Mouse (Mus musculus): ENCODE measurements around the gene Rae1.

The Rae1 gene

DNA sequence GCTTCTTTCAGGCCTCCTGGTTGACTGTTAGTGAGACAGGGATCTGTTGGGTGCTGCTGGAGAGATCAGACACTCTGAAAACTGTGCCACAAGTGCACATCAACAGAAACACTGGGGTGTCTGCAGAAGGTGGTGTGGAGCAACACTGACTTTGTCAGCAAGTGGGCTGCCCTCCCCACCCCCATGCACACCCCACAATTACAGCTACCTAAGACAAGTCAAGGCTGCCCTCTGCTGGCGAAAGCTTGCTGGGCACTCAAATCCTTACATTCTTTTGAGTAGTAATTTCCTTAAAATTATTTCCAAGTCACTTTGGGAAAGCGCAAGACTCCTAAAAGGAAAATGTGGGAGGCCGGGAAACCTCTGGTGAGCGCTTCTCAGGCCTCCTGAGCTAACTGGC lies 3.7 kb upstream of the Rae1 start:
- DNase-seq (ENCODE audit: low spot score in 2 of 2), result peak in 1 of 2 experiments; percentile 73

GRCm38 (mm10) chr2:172997748-172998147 lies 2.2 kb upstream of the Rae1 start:
- DNase-seq (ENCODE audit: low spot score in 2 of 2), result no peak

DNA sequence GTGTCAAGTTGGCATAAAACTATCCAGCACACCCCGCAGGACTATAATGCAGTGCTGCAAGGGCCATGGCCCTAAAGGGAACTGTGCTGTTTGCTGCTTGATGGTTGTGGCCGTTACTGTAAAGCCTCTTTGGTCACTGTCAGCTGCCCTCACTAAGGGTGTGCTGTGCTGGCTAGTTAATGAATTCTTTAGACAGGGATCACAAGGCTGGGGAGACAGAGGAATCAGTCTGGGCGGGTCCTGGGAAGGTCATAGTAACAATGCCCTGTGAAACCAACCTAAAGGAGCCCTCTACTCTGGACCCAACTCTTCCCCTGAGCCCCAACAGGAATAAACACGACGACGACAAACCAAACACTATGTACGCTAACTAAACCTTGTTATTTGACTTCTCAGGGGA lies 1.4 kb upstream of the Rae1 start:
- DNase-seq (ENCODE audit: low spot score in 2 of 2), result no peak

DNA sequence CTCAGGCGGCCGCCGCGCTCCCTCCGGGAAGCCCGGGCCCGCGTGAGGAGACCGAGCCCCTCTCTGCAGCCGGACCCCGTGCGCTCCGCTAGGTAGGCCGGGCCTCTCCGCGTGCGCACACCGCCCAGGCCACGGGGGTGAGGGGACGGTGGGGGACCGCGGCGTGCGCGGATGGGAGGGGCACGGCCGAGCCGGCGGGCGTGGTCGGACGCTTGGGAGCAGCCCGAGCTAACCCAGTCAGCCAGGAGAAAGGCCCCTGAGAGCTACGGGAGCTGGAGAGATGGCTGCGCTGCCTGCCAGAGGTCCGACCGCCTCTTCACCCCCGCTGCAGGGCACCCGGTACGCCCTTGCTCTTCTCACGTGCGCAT lies 352 bp downstream of the Rae1 start:
- DNase-seq (ENCODE audit: low spot score in 2 of 2), result no peak

DNA sequence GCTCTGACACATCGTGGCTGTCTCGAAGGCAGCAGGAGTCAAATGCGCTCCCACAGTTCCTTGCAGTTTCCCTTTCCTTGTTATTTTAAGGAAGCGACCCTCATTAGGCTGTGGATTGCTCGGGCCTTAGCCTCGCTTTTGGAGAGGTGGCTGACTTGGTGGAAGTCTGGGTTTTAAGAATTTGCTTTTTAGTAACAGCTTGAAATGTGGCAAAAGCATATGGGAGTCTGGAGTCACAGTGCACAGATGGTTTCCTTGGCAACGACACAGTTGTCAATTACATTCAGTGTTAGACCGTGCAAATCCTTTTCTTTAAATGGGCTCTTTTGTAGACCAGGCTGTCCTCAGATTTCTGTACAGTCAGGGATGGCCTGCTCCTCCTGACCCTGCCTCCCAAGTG lies 1.0 kb downstream of the Rae1 start:
- DNase-seq (ENCODE audit: low spot score in 2 of 2), result no peak

- DNase-seq (ENCODE audit: low spot score in 2 of 2), result no peak
Observed at GRCm38 (mm10) chr2:173003737-173004136, 3.8 kb downstream of the Rae1 start.

DNA sequence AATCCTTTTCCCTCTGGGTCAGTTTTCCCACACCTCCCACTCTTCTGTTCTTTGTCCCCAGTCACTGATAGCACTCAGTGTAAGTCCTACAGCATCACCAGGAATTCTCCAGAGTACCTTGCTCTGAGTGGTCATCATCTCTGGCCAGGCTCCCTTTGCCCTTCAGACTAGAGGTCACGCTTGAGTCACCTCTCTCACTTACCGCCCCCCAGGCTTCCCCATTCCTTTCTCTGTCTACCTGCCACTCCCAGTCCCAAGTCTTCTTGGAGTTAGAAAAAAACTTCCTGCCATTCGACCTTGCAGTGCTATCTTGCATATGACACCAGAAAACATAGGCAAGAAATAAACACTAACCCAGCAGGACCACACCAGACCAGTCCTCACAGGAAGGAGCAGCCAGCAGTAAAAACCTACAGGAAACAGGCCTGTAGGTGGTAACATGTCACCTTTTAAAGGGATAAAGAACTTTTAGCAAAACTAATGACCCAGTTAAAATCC lies 10.4 kb downstream of the Rae1 start:
- DNase-seq (ENCODE audit: low spot score in 2 of 2), result no peak

DNA sequence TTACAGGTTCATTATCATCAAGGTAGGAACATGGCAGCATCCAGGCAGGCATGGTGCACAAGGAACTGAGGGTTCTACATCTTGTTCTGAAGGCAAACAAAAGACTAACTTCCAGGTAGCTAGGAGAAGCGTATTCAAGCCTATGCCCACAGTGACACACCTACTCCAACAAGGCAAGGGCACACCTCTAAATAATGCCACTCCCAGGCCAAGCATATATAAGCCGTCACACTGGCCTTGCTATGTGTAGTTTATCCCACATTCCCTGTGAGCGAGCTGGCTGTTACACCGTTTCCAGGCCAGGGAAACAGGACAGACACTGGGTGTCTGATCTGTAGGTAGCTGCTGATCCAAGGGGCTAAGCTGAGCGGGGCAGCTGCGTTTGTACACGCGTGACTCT lies 11.5 kb downstream of the Rae1 start:
- no peak for DNase-seq (ENCODE audit: low spot score in 2 of 2)

DNA sequence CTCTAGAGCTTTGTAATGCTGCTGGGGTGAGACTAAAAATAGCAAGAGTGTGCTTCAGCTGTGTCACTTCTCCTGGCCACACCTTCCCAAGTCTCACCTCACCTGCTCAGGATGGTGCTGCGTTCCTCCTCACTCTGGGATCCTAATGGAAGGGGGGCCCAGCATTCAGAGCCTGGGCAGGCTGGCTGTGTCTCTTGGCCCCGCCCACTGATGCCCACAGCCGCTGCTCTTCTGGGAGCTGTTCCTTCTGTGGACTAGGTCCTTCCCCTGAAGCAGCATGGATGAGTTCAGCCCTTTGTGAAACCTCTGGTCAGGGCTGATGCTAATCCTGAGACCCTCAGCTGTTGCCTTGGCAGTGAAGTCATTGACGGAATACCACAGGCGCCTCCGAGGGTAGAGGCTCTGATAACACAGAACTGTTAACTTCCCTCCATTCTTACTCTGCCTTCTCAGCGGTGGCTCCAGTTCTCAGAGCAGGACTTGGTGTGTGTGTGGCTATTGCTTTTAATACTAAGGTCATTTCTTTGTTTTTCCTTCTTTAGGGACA lies 14.9 kb downstream of the Rae1 start:
- DNase-seq (ENCODE audit: low spot score in 2 of 2), result no peak

- no peak for DNase-seq (ENCODE audit: low spot score in 2 of 2)
Observed at GRCm38 (mm10) chr2:173017940-173018339, 18.0 kb downstream of the Rae1 start.

GRCm38 (mm10) chr2:173018618-173019017 lies 18.7 kb downstream of the Rae1 start:
- DNase-seq (ENCODE audit: low spot score in 2 of 2), result no peak

GRCm38 (mm10) chr2:173019322-173019721 lies 19.4 kb downstream of the Rae1 start:
- no peak for DNase-seq (ENCODE audit: low spot score in 2 of 2)

GRCm38 (mm10) chr2:173019790-173020189 lies 19.9 kb downstream of the Rae1 start:
- peak; percentile 61 to 71 for DNase-seq (ENCODE audit: low spot score in 2 of 2)

DNA sequence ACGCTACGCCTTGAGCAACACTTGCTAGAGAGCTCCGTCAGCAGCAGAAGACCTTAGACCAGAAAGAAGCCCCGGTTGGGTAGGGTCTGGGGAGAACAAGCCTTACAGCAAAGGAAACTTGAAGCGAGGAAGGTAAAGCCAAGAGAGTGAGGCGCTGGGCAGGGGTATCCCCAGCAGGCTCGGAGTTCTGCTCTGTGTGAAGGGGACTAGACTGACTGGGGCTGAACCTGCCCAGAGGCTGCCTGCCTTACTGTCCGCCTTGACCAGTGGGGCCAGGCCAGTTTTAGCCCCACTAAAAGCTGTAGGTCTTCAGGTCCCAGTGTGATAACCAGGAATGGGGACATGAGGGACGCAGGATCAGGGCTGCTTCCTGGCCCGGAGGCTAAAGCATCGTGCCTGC lies 20.5 kb downstream of the Rae1 start, which contains the start of gene Rbm38:
Gene Rbm38, plus strand, starts transcription at position 69 of the 400 bp plus-strand sequence.
- no peak for DNase-seq (ENCODE audit: low spot score in 2 of 2)

DNA sequence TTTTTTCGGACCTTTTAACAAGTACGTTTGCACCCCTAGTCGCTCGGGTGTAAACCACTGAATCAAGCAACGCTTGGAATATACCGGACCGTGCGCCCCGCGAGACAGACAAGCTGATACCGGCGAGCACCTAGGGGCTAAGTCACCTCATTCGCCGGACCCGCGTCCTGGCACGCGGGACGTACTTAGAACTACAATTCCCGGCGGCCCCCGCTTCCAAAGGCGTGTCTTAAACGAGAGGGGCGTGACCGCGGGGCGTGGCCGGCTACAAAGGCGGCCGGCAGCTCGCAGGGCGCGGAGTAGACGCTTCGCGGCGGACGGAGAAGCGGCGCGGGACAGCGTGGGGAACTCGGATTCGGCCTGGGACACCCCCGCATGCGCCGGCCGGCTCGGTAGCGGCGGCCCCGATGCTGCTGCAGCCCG lies 21.7 kb downstream of the Rae1 start:
- peak; percentile 75 to 87 for DNase-seq (ENCODE audit: low spot score in 2 of 2)

- no peak for DNase-seq (ENCODE audit: low spot score in 2 of 2)
Observed at GRCm38 (mm10) chr2:173022056-173022681, 22.3 kb downstream of the Rae1 start.

DNA sequence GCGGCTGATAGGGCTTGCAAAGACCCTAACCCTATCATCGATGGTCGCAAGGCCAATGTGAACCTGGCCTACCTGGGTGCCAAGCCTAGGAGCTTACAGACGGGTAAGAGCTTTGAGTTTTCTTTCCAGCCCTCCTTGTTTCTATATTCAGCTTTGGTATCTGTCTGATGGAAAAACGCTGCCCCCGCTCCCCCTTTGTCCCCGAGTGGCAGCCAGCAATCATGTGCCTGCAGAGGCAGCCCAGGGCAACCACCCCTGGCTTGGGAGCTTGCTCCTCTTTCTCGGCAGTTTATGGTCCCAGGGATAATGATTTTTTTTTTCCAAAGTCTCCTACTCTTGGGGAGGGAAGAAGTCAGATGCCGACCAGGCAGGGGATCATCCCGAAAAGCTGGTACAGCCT lies 22.9 kb downstream of the Rae1 start:
- DNase-seq (ENCODE audit: low spot score in 2 of 2), result no peak

DNA sequence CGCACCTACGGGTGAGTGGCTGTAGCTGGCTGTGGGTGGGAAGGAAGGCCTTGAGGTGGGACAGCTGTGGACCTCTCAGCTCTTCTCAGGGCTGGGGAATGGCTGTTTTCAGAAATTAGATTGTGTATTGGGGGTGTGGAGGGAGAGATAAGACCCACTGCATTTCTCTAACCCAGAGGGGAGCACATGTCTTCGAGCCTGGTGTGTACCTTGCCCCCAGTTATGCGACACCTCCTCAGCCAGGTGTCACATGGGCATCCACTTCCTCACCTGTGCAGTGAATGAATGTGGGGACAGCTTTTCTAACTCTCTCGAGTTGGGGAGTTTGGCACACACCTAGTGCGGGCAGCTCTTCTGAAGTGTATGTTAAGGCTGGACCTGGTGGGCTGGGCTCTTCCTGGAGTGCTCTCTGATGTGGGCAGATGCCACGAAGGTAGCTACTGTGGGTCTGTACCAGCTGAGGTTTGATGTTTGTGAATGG lies 23.5 kb downstream of the Rae1 start:
- DNase-seq (ENCODE audit: low spot score in 2 of 2), result no peak

- no peak for DNase-seq (ENCODE audit: low spot score in 2 of 2)
Observed at GRCm38 (mm10) chr2:173023966-173024365, 24.0 kb downstream of the Rae1 start.

DNA sequence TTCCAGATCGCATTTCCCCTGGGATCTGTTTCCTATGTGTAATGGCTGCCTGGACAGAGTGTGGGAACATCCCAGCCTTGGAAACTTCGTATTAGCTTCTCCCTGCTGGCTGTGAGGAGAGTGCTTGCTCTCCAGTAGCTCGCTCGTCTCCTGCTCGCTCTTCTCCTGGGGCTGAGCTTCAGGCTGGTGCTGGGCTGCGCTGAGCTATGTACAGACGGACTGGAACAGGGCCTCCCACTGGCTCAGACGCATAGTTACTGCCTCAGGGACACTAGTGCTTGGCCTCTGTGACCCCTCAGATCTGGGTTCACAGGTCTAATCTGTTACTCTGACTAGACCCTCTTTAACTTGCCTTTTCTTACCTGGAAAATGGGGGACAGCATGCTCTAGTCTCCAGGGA lies 24.5 kb downstream of the Rae1 start:
- DNase-seq (ENCODE audit: low spot score in 2 of 2), result no peak

DNA sequence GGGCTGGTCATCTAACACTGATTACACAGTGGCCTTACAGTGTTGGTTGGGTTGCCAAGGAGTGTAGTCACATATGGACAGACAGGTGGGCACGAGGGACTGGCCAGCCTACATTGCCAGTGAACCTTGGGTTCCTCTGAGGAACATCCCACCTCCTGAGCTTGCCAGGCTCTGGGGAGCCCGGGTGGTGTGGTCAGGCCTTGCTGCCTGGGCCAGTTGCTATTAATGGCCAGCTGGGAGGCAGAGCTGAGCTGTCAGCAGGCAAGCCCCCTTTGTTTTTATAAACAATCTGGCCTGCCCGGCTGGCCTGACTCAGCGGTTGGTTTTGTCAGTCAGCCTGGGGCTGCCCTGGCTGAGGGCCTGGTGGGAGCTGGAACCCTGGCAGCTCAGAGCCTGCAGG lies 25.0 kb downstream of the Rae1 start:
- no peak for DNase-seq (ENCODE audit: low spot score in 2 of 2)

DNA sequence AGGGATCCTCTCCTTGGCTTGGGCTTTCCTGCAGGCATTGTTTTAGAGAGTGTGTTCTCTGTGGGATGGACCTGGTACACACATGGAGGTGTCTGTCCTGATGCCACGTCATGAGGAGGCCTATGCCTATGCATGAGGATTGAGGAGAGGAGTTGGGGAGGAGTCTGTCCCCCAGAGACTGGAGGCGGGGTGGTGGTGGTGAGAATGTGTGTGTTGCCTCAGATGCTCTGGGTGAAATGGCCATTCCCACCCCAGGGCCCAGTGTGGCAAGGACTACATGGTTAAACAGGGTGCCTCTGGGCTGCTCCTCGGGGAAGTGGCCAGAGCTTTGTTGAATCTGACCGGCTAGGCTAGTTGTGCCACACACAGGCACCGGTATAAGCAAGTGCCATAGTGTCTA lies 26.4 kb downstream of the Rae1 start:
- no peak for DNase-seq (ENCODE audit: low spot score in 2 of 2)

DNA sequence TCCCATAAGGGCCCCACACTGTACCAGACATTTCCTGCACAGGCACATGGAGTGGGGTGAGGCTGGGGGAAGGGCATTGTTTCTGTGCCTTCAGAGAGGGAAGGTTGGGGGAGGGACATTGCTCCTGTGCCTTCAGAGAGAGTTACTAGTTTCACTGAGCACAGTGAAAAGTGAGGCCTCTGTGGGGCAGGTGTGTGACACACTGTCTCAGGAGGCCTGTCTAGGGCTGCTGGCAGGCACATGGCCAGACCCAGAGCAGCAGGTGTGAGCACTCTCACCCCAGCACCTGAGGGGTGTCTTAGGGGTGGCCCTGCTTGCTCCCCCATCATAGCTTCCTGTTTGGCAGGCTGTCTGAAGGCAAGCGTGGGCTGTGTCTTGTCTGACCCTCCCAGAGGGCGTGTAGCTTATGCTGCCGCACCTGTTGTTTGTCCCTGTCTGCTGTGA lies 26.8 kb downstream of the Rae1 start:
- DNase-seq (ENCODE audit: low spot score in 2 of 2), result no peak

Measured in frontal cortex, postnatal 14 days (tissue).